Mouse (Mus musculus) layer of hippocampus, adult 2 months (tissue): ENCODE measurements around the gene Scgb1a1. TPM values are rescaled to one million over a fixed set of nuclear protein-coding genes. Genes with fewer than 3 reads are reported as not detected.
"Not testable (repeated sequence)": the region's sequence is repeated elsewhere in the genome, so short reads cannot be mapped to it uniquely, and the experiment has no call there.

ENCODE experiments used
- DNase-seq, 2 experiments: peaks; one replicate each; pipeline ENCODE4 v3.0.0; 2022; ENCODE audit warnings: low spot score in 2 of 2
- H3K27ac ChIP-seq: fragments of 200-600 bp; 2 replicates; pipeline ENCODE4 v1.8.1; 2022
- H3K4me3 ChIP-seq: fragments of 200-600 bp; 2 replicates; pipeline ENCODE4 v1.8.1; 2022; ENCODE audit warnings: mild to moderate bottlenecking
- CTCF ChIP-seq: fragments of 200-600 bp; conservative IDR thresholded peaks from 2 replicates; pipeline ENCODE4 v1.8.1; 2022; ENCODE audit warnings: antibody characterized with exemption, mild to moderate bottlenecking, moderate library complexity
- total RNA-seq, 2 experiments: library from RNA; stranded (reverse); gene quantifications; 2 replicates each; pipeline ENCODE4 v1.2.3; 2021

Gene Scgb1a1
- total RNA-seq, 2 experiments from 2014 or later: not detected

- no peak overlapping the region for H3K27ac ChIP-seq
- no peak overlapping the region for H3K4me3 ChIP-seq
- no peak for DNase-seq
- TF ChIP-seq CTCF: peak; percentile 74
These were observed 32.6 kb downstream of the Scgb1a1 start for GRCm38 (mm10) chr19:9055153-9055552.

GRCm38 (mm10) chr19:9052803-9053431 is 34.8 kb downstream of the Scgb1a1 start:
- Histone ChIP-seq H3K4me3 (no peak overlapping the region), H3K27ac (no peak overlapping the region)
- TF ChIP-seq CTCF: no peak
- no peak for DNase-seq

GRCm38 (mm10) chr19:9051985-9052384 is 35.8 kb downstream of the Scgb1a1 start:
- H3K4me3 ChIP-seq, DNase-seq, H3K27ac ChIP-seq: not testable (repeated sequence)

GRCm38 (mm10) chr19:9050294-9051229 is 37.2 kb downstream of the Scgb1a1 start:
- no peak overlapping the region for H3K27ac ChIP-seq
- no peak for DNase-seq
- H3K4me3 ChIP-seq: no peak overlapping the region
- no peak for TF ChIP-seq CTCF

GRCm38 (mm10) chr19:9048981-9049687 is 38.6 kb downstream of the Scgb1a1 start:
- no peak overlapping the region for H3K4me3 ChIP-seq
- TF ChIP-seq CTCF: no peak
- no peak for DNase-seq
- H3K27ac ChIP-seq: no peak overlapping the region

- DNase-seq: no peak
- no peak for TF ChIP-seq CTCF
- no peak overlapping the region for H3K27ac ChIP-seq
- no peak overlapping the region for H3K4me3 ChIP-seq
These were observed 39.8 kb downstream of the Scgb1a1 start for GRCm38 (mm10) chr19:9047946-9048387.

GRCm38 (mm10) chr19:9047207-9047945 is 40.4 kb downstream of the Scgb1a1 start:
- TF ChIP-seq CTCF: no peak
- no peak overlapping the region for H3K4me3 ChIP-seq
- H3K27ac ChIP-seq: no peak overlapping the region
- no peak for DNase-seq

- Histone ChIP-seq H3K4me3 (no peak overlapping the region), H3K27ac (no peak overlapping the region)
- TF ChIP-seq CTCF: no peak
- no peak for DNase-seq
These were observed 43.5 kb downstream of the Scgb1a1 start for GRCm38 (mm10) chr19:9044291-9044690.

- H3K27ac ChIP-seq: no peak overlapping the region
- H3K4me3 ChIP-seq: no peak overlapping the region
- DNase-seq: no peak
- TF ChIP-seq CTCF: no peak
These were observed 44.6 kb downstream of the Scgb1a1 start for GRCm38 (mm10) chr19:9043123-9043522.

GRCm38 (mm10) chr19:9041074-9041473 is 46.7 kb downstream of the Scgb1a1 start:
- no peak for DNase-seq
- no peak for TF ChIP-seq CTCF
- Histone ChIP-seq H3K4me3 (no peak overlapping the region), H3K27ac (no peak overlapping the region)

GRCm38 (mm10) chr19:9040649-9041048 is 47.1 kb downstream of the Scgb1a1 start:
- TF ChIP-seq CTCF: no peak
- no peak for DNase-seq
- H3K4me3 ChIP-seq: no peak overlapping the region
- no peak overlapping the region for H3K27ac ChIP-seq

- Histone ChIP-seq H3K4me3 (no peak overlapping the region), H3K27ac (no peak overlapping the region)
- TF ChIP-seq CTCF: no peak
- no peak for DNase-seq
These were observed 47.8 kb downstream of the Scgb1a1 start for GRCm38 (mm10) chr19:9039928-9040327.
